Mouse (Mus musculus) R1 (cell line): ENCODE data around the gene Rptor.

Experiments
- DNase-seq: peaks from one replicate; pipeline ENCODE4 v3.0.0-alpha.2; 2018; ENCODE audit warnings: low read depth, low spot score

Gene Rptor

GRCm38 (mm10) chr11:119603527-119603905 lies 811 bp downstream of the Rptor start:
- DNase-seq, result peak; percentile 40

GRCm38 (mm10) chr11:119607464-119607863 lies 4.8 kb downstream of the Rptor start:
- no peak for DNase-seq

- no peak for DNase-seq
Measured at GRCm38 (mm10) chr11:119611496-119611895, 8.8 kb downstream of the Rptor start.

DNA sequence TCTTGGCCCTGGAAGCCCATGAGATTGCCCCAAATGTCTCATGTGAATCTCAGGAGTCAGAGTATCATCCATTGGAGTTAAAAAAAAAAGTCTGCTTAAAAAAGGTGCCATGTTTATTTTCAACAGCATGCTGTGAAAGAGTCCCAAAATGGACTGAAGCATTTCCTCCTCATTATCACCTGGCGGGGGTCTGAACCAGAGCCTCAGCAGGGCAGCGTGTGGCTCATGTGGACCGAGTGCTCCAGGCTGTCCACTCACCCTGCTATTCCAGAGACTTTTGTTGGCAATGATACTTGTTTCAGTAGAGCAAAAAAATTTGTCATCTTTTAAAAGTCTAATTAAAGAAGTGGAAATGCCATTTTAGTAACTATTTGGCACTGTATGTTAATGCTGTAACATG lies 9.5 kb downstream of the Rptor start:
- DNase-seq, result no peak

- no peak for DNase-seq
Measured at GRCm38 (mm10) chr11:119615087-119615486, 12.4 kb downstream of the Rptor start.

DNA sequence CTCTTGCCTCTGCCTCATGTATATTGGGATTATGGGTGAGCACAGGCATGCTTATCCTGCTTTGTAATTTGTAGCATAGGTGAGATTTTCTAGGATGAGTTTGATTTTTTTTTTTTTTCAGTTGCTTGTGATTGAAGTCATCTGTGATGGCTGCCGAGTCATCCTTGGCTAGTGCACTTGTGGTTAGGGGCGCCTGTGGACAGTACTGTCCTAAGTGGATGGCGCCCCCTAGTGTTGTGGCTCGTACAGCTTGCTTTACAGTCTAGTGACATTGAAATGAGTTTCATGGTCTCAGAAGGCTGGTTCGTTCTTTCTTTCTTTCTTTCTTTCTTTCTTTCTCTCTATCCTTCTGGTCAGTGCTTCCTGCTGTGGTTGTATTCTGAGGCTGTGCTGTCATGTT lies 16.1 kb downstream of the Rptor start:
- peak; percentile 46 for DNase-seq

- no peak for DNase-seq
Measured at GRCm38 (mm10) chr11:119621266-119621665, 18.6 kb downstream of the Rptor start.

GRCm38 (mm10) chr11:119623800-119624199 lies 21.1 kb downstream of the Rptor start:
- no peak for DNase-seq

GRCm38 (mm10) chr11:119624401-119624800 lies 21.7 kb downstream of the Rptor start:
- DNase-seq, result no peak

DNA sequence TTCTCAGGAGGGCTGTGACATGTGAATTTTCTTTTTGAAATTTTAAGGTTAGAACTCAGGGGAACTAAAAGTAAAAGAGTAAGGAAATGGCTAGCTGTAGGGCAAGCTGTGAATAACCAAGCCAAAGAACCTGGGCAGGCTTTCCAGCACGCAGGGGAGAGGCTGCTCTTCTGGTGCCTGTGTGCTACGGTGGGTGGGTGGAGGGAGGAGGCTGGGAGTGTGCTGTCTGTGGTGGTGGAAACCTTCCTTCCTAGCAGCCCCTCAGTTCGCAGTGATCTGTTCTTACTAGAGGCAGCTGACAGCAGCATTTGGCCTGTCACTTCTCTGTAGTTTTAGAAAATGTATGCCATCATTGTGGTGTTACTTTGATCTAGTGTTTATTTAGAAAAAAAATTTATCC lies 22.2 kb downstream of the Rptor start:
- DNase-seq, result no peak

GRCm38 (mm10) chr11:119625476-119625875 lies 22.8 kb downstream of the Rptor start:
- no peak for DNase-seq

GRCm38 (mm10) chr11:119625943-119626342 lies 23.2 kb downstream of the Rptor start:
- no peak for DNase-seq

- DNase-seq, result peak; percentile 56
Measured at GRCm38 (mm10) chr11:119627243-119627642, 24.5 kb downstream of the Rptor start.

- no peak for DNase-seq
Measured at GRCm38 (mm10) chr11:119629072-119629471, 26.4 kb downstream of the Rptor start.

DNA sequence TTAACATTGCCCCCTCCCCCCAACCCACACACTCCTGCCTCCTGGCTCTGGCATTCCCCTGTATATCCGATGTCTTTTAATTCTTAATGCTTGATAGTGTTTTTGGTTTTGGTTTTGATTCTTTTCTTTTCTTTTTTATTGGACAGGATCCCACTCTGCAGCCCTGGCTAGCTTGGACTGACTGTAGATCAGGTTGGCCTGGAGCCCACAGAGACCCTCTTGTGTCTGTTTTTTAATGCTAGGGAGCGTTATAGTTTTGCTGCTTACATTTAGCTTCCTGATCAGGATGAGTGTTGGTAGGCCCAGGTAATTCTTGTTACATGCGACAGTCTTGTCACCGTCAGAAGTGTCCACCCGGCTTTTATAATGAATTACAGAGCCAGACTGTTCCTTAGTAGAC lies 27.6 kb downstream of the Rptor start:
- DNase-seq, result no peak

DNA sequence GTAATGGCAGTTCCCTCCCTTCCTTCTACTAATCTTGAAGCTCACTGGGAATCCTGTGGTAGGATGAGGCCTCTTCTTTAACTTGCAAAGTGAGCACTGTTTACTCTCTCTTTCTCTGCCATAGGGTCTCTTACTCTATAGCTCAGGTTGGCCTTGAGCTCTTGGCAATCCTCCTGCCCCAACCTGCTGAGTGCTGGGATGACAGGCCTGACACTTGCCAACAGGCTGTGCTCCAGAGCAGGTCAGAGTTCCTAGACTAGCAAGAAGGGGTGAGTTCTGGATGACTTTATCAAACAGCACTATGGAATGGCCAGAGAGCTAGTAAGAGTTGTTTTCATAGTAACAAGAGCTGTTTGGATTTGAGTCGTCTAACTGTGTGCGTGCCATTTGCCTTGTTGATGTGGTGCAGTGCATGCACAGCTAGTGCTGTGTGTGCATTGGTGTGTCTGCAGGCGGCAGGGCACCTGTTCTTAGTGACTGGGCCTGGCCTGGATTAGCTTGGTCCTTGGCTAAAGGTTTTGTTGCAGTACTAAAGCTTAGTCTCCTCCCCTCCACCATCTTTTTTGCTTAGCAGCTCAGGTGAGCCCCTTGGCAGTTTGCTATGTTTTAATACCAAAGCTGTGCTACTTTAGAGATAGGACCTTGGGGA lies 28.6 kb downstream of the Rptor start:
- peak; percentile 40 for DNase-seq

GRCm38 (mm10) chr11:119636371-119636883 lies 33.7 kb downstream of the Rptor start:
- DNase-seq, result no peak

DNA sequence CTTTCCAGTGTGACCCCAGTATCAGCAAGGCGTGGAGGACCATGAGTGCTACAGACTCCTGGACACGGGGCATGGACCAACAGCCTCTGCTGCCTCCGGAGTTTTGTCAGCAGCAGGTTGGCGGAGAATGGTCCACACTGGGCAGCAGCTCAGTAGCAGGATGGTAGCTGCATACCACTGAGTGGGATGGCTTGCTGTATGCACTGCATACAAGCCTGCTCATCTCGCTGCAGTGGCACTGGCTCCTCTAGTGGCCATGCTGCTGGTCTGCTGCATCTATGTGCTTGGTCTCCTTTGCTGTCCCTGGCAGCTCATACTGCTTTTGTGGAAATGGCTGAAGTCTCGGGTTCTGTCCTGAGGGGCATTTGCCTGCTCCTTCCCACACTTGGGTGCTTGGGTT lies 34.8 kb downstream of the Rptor start:
- no peak for DNase-seq

GRCm38 (mm10) chr11:119640491-119640890 lies 37.8 kb downstream of the Rptor start:
- no peak for DNase-seq

- no peak for DNase-seq
Measured at GRCm38 (mm10) chr11:119641831-119642381, 39.2 kb downstream of the Rptor start.

GRCm38 (mm10) chr11:119643347-119643746 lies 40.6 kb downstream of the Rptor start:
- no peak for DNase-seq

DNA sequence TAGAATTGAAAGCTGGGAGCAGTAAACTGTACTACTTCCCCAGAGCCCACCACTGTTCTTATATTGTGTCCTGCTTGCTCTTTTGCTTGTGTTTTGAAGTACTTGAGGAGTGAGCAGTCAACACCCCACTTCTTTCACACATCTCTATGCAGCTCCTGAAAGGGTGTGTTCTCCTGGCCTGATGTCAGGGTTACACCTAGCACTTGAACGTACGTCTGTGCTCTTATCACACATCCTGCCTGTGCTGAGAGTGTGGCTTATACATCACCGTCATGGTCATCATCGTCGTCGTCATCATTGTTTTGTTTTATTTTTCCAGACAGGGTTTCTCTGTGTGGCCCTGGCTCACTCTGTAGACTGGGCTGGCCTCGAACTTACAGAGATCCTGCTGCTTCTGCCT lies 41.4 kb downstream of the Rptor start:
- no peak for DNase-seq

- peak; percentile 69 for DNase-seq
Measured at GRCm38 (mm10) chr11:119644612-119645379, 42.1 kb downstream of the Rptor start.
